In genomic region chr3:27182733-27183600, GRCm38 (mm10) we compare ENCODE assay signal across 8 mouse cellular contexts. TPM values are rescaled to one million over a fixed set of nuclear protein-coding genes. Genes with fewer than 3 reads are reported as not detected.
DNase-seq lines count a peak whose midpoint lies in the region; ATAC-seq lines count a peak whose summit lies in the region.

Gene Nceh1, plus strand, starts transcription at chr3:27182965.

- H3K9ac ChIP-seq in forebrain, embryonic 11.5 days (ENCODE audit: low read length): peak within 1 kb of the TSS; percentile 60
- H3K9ac ChIP-seq in heart, embryonic 16.5 days (ENCODE audit: low read length): peak within 1 kb of the TSS; percentile 85
- H3K9ac ChIP-seq in liver, embryonic 15.5 days: peak within 1 kb of the TSS; percentile 37; the same call in 1 of the 2 replicates
- H3K9ac ChIP-seq in neural tube, embryonic 12.5 days: peak within 1 kb of the TSS; percentile 64

- H3K27ac ChIP-seq in forebrain, embryonic 11.5 days (ENCODE audit: low read depth, low read length): no peak within 1 kb of the TSS
- peak within 1 kb of the TSS; percentile 80 for H3K27ac ChIP-seq in heart, embryonic 16.5 days (ENCODE audit: low read length)
- no peak within 1 kb of the TSS for H3K27ac ChIP-seq in liver, embryonic 15.5 days (replicated peaks)
- no peak within 1 kb of the TSS for H3K27ac ChIP-seq in neural tube, embryonic 12.5 days

- peak; percentile 100 for ATAC-seq in forebrain, embryonic 11.5 days (replicated peaks; ENCODE audit: low FRiP score)
- peak; percentile 99 for ATAC-seq in heart, embryonic 16.5 days (replicated peaks; ENCODE audit: extremely low read depth, insufficient read depth, low FRiP score)
- peak; percentile 89 for ATAC-seq in liver, embryonic 15.5 days (ENCODE audit: insufficient read depth)
- ATAC-seq in neural tube, embryonic 12.5 days (ENCODE audit: low FRiP score, low read depth): peak; percentile 99

- peak within 1 kb of the TSS; percentile 90 for H3K4me2 ChIP-seq in forebrain, embryonic 11.5 days (ENCODE audit: low read depth, low read length, severe bottlenecking)
- H3K4me2 ChIP-seq in heart, embryonic 16.5 days (ENCODE audit: low read depth, low read length): peak within 1 kb of the TSS; percentile 85
- peak within 1 kb of the TSS; percentile 93 for H3K4me2 ChIP-seq in liver, embryonic 15.5 days
- H3K4me2 ChIP-seq in neural tube, embryonic 12.5 days (replicated peaks): peak within 1 kb of the TSS; percentile 94

- H3K9me3 ChIP-seq in forebrain, embryonic 11.5 days (ENCODE audit: control insufficient read depth, low read length): no peaks in the 10 kb centered on the region
- H3K9me3 ChIP-seq in heart, embryonic 16.5 days (replicated peaks; ENCODE audit: control insufficient read depth, low read length): no peaks in the 10 kb centered on the region
- no peaks in the 10 kb centered on the region for H3K9me3 ChIP-seq in liver, embryonic 15.5 days (replicated peaks)
- H3K9me3 ChIP-seq in neural tube, embryonic 12.5 days: no peaks in the 10 kb centered on the region

- no peaks in the 10 kb centered on the region for H3K36me3 ChIP-seq in forebrain, embryonic 11.5 days (ENCODE audit: control insufficient read depth, insufficient read depth, low read length)
- no peaks in the 10 kb centered on the region for H3K36me3 ChIP-seq in heart, embryonic 16.5 days (ENCODE audit: control insufficient read depth, insufficient read depth)
- no peaks in the 10 kb centered on the region for H3K36me3 ChIP-seq in liver, embryonic 15.5 days (replicated peaks)
- no peaks in the 10 kb centered on the region for H3K36me3 ChIP-seq in neural tube, embryonic 12.5 days

- no peaks in the 10 kb centered on the region for H3K4me1 ChIP-seq in forebrain, embryonic 11.5 days (replicated peaks; ENCODE audit: control insufficient read depth, insufficient read depth, low read length)
- peaks cover 5% of the 10 kb centered on the region; the same call in 1 of the 2 replicates for H3K4me1 ChIP-seq in heart, embryonic 16.5 days (ENCODE audit: control insufficient read depth, insufficient read depth, low read length)
- peaks cover 14% of the 10 kb centered on the region for H3K4me1 ChIP-seq in liver, embryonic 15.5 days (replicated peaks)
- H3K4me1 ChIP-seq in neural tube, embryonic 12.5 days: peaks cover 7% of the 10 kb centered on the region; the same call in 1 of the 2 replicates

- WGBS in forebrain, embryonic 11.5 days: under 1% methylated on average over 54 of the region's 54 CpGs
- WGBS in heart, embryonic 16.5 days: under 1% methylated on average over 54 of the region's 54 CpGs
- WGBS in liver, embryonic 15.5 days (ENCODE audit: insufficient replicate concordance): under 1% methylated on average over 54 of the region's 54 CpGs
- WGBS in neural tube, embryonic 12.5 days: 1% methylated on average over 54 of the region's 54 CpGs

- peak; percentile 93 to 96 for DNase-seq in CD8-positive naive resting alpha-beta T cell, adult 2 months (ENCODE audit: low read depth in 2 of 2, low spot score in 2 of 2)
- peak; percentile 83 for DNase-seq in c-Kit-positive CD71-negative TER-119-negative erythroid progenitor cells, embryonic 14.5 days (ENCODE audit: low read depth)
- peak; percentile 96 for DNase-seq in forebrain, embryonic 11.5 days (ENCODE audit: low spot score)
- peak; percentile 97 to 98 for DNase-seq in kidney, postnatal 36 days
- peak; percentile 95 for DNase-seq in telencephalon, adult 2 months (ENCODE audit: low read depth, low spot score)

- no peaks in the 10 kb centered on the region for H3K27me3 ChIP-seq in forebrain, embryonic 11.5 days (ENCODE audit: control insufficient read depth, insufficient read depth, low read length)
- no peaks in the 10 kb centered on the region for H3K27me3 ChIP-seq in heart, embryonic 16.5 days (ENCODE audit: control insufficient read depth, insufficient read depth, low read length)
- no peaks in the 10 kb centered on the region for H3K27me3 ChIP-seq in liver, embryonic 15.5 days
- no peaks in the 10 kb centered on the region for H3K27me3 ChIP-seq in neural tube, embryonic 12.5 days (replicated peaks)

- H3K4me3 ChIP-seq in forebrain, embryonic 11.5 days (ENCODE audit: low read depth, low read length): peak within 1 kb of the TSS; percentile 53
- peak within 1 kb of the TSS; percentile 82 for H3K4me3 ChIP-seq in heart, embryonic 16.5 days (ENCODE audit: low read length)
- H3K4me3 ChIP-seq in liver, embryonic 15.5 days (replicated peaks): peak within 1 kb of the TSS; percentile 65
- peak within 1 kb of the TSS; percentile 63 for H3K4me3 ChIP-seq in neural tube, embryonic 12.5 days

RNA-seq across cellular contexts. Expression of gene Nceh1, which starts in this region (rescaled TPM):
- polyA plus RNA-seq in forebrain, embryonic 11.5 days (2014; fragmentation: Nextera tagmentation; extraction: Ambion mirVana): 3.3 and 3.4 TPM in 2 replicates
- polyA plus RNA-seq in heart, embryonic 16.5 days (2015; fragmentation: Nextera tagmentation; extraction: Ambion mirVana): 22.3 and 26.5 TPM in 2 replicates
- polyA plus RNA-seq in liver, embryonic 15.5 days (2015; fragmentation: Nextera tagmentation; extraction: Ambion mirVana): 5.1 and 5.5 TPM in 2 replicates
- 3.7 and 5.6 TPM in 2 replicates for polyA plus RNA-seq in neural tube, embryonic 12.5 days (2016; fragmentation: Nextera tagmentation; extraction: Ambion mirVana)
